Mouse (Mus musculus) intestine, embryonic 14.5 days (tissue): Measurements from ENCODE around the gene Fgfr2. TPM values are rescaled to one million over a fixed set of nuclear protein-coding genes. Genes with fewer than 3 reads are reported as not detected.

ENCODE experiments used
- ATAC-seq: fragments of 200-750 bp; cut with Nextera tagmentation; replicated peaks from 2 replicates; pipeline ENCODE4 v1.8.0; 2017; ENCODE audit warnings: low read depth, moderate number of reproducible peaks, moderate TSS enrichment, moderate library complexity; ENCODE audit not compliant: low FRiP score, low TSS enrichment
- DNase-seq: peaks from one replicate; pipeline ENCODE4 v3.0.0-alpha.2; 2018; ENCODE audit warnings: low spot score
- H3K27ac ChIP-seq: fragments of 300-500 bp; sonication (generic); 2 replicates; pipeline ENCODE4 v1.5.1; 2014; ENCODE audit warnings: low read depth, mild to moderate bottlenecking, control low read depth
- H3K27me3 ChIP-seq: fragments of 300-500 bp; sonication (generic); replicated peaks from 2 replicates; pipeline ENCODE4 v1.6.1; 2014; ENCODE audit warnings: low read length, control low read depth; ENCODE audit not compliant: control insufficient read depth, insufficient read depth
- H3K36me3 ChIP-seq: fragments of 300-500 bp; sonication (generic); 2 replicates; pipeline ENCODE4 v1.6.1; 2014; ENCODE audit warnings: low read length, control low read depth; ENCODE audit not compliant: control insufficient read depth, insufficient read depth
- H3K4me1 ChIP-seq: fragments of 300-500 bp; sonication (generic); replicated peaks from 2 replicates; pipeline ENCODE4 v1.6.1; 2014; ENCODE audit warnings: low read length, control low read depth, mixed read lengths; ENCODE audit not compliant: control insufficient read depth, insufficient read depth
- H3K4me2 ChIP-seq: fragments of 300-500 bp; sonication (generic); 2 replicates; pipeline ENCODE4 v1.6.1; 2014; ENCODE audit warnings: low read length
- H3K4me3 ChIP-seq: fragments of 300-500 bp; sonication (generic); 2 replicates; pipeline ENCODE4 v1.5.1; 2014; ENCODE audit warnings: low read depth, low read length, control low read depth, mixed read lengths
- H3K9ac ChIP-seq: fragments of 300-500 bp; sonication (generic); 2 replicates; pipeline ENCODE4 v1.6.1; 2014; ENCODE audit warnings: mild to moderate bottlenecking, low read length
- H3K9me3 ChIP-seq: fragments of 300-500 bp; sonication (generic); 2 replicates; pipeline ENCODE4 v1.6.1; 2016; ENCODE audit warnings: low read length, control low read depth; ENCODE audit not compliant: control insufficient read depth
- WGBS: fragments of 180-500 bp; shearing (Covaris S2); extraction: QIAGEN DNeasy Blood & Tissue Kit; methylation state at CpG from one replicate; pipeline ENCODE4 v1.1.7; 2014; 5-methylcytosine and 5-hydroxymethylcytosine counted together
- polyA plus RNA-seq: library from polyadenylated mRNA; unstranded; fragments of >200 nt; fragmentation: Nextera tagmentation; extraction: Ambion mirVana; gene quantifications from 2 replicates; pipeline ENCODE4 v1.2.1, GENCODE M21; 2014

Gene Fgfr2
- polyA plus RNA-seq, 1 experiment from 2014 or later, result 105 TPM

- H3K4me1 ChIP-seq, result no peaks in the 10 kb centered on the region
- H3K4me2 ChIP-seq, result no peak overlapping the region
- WGBS, result 74% methylated on average over 2 of the region's 2 CpGs
- H3K9me3 ChIP-seq, result no peaks in the 10 kb centered on the region
- no peak for DNase-seq
- no peaks in the 10 kb centered on the region for H3K36me3 ChIP-seq
- no peak for ATAC-seq
- H3K4me3 ChIP-seq, result no peak overlapping the region
- H3K27ac ChIP-seq, result no peak overlapping the region
- no peaks in the 10 kb centered on the region for H3K27me3 ChIP-seq
- no peak overlapping the region for H3K9ac ChIP-seq
Observed at GRCm38 (mm10) chr7:131816641-131817040, 1306.5 kb downstream of the Fgfr2 start.

GRCm38 (mm10) chr7:131812116-131812515 lies 1311.0 kb downstream of the Fgfr2 start:
- no peak overlapping the region for H3K9ac ChIP-seq
- no peak overlapping the region for H3K4me2 ChIP-seq
- H3K4me1 ChIP-seq, result no peaks in the 10 kb centered on the region
- H3K4me3 ChIP-seq, result no peak overlapping the region
- DNase-seq (no peak), ATAC-seq (no peak)
- H3K9me3 ChIP-seq, result no peaks in the 10 kb centered on the region
- no peaks in the 10 kb centered on the region for H3K27me3 ChIP-seq
- WGBS, result 79% methylated on average over 6 of the region's 6 CpGs
- no peak overlapping the region for H3K27ac ChIP-seq
- no peaks in the 10 kb centered on the region for H3K36me3 ChIP-seq

GRCm38 (mm10) chr7:131810916-131811315 lies 1312.2 kb downstream of the Fgfr2 start:
- no peaks in the 10 kb centered on the region for H3K36me3 ChIP-seq
- ATAC-seq, result no peak
- no peaks in the 10 kb centered on the region for H3K9me3 ChIP-seq
- no peak overlapping the region for H3K4me3 ChIP-seq
- H3K27ac ChIP-seq, result no peak overlapping the region
- H3K4me1 ChIP-seq, result no peaks in the 10 kb centered on the region
- 65% methylated on average over 4 of the region's 4 CpGs for WGBS
- no peak overlapping the region for H3K9ac ChIP-seq
- H3K4me2 ChIP-seq, result no peak overlapping the region
- no peaks in the 10 kb centered on the region for H3K27me3 ChIP-seq
- no peak for DNase-seq

- H3K27ac ChIP-seq, result no peak overlapping the region
- H3K27me3 ChIP-seq, result no peaks in the 10 kb centered on the region
- no peaks in the 10 kb centered on the region for H3K4me1 ChIP-seq
- H3K9ac ChIP-seq, result no peak overlapping the region
- no peak overlapping the region for H3K4me3 ChIP-seq
- H3K36me3 ChIP-seq, result no peaks in the 10 kb centered on the region
- WGBS, result 47% methylated on average over 5 of the region's 5 CpGs
- ATAC-seq, result no peak
- no peak for DNase-seq
- no peaks in the 10 kb centered on the region for H3K9me3 ChIP-seq
- H3K4me2 ChIP-seq, result no peak overlapping the region
Observed at GRCm38 (mm10) chr7:131809584-131810181, 1313.5 kb downstream of the Fgfr2 start.

- H3K9me3 ChIP-seq, result no peaks in the 10 kb centered on the region
- no peaks in the 10 kb centered on the region for H3K4me1 ChIP-seq
- H3K4me3 ChIP-seq, result no peak overlapping the region
- no peak overlapping the region for H3K9ac ChIP-seq
- DNase-seq (no peak), ATAC-seq (no peak)
- H3K27me3 ChIP-seq, result no peaks in the 10 kb centered on the region
- H3K27ac ChIP-seq, result no peak overlapping the region
- no peaks in the 10 kb centered on the region for H3K36me3 ChIP-seq
- no peak overlapping the region for H3K4me2 ChIP-seq
- WGBS, result 15% methylated on average over 2 of the region's 2 CpGs
Observed at GRCm38 (mm10) chr7:131807257-131807656, 1315.9 kb downstream of the Fgfr2 start.

- 69% methylated on average over 9 of the region's 9 CpGs for WGBS
- DNase-seq (no peak), ATAC-seq (no peak)
- Histone ChIP-seq H3K4me2 (no peak overlapping the region), H3K36me3 (no peaks in the 10 kb centered on the region), H3K27ac (no peak overlapping the region), H3K4me1 (no peaks in the 10 kb centered on the region), H3K9ac (no peak overlapping the region), H3K9me3 (no peaks in the 10 kb centered on the region), H3K27me3 (no peaks in the 10 kb centered on the region), H3K4me3 (no peak overlapping the region)
Observed at GRCm38 (mm10) chr7:131805525-131806202, 1317.5 kb downstream of the Fgfr2 start.

GRCm38 (mm10) chr7:131800416-131801045 lies 1322.6 kb downstream of the Fgfr2 start:
- H3K4me1 ChIP-seq, result no peaks in the 10 kb centered on the region
- whole genome bisulfite sequencing, result 38% methylated on average over 6 of the region's 6 CpGs
- no peak overlapping the region for H3K9ac ChIP-seq
- DNase-seq (no peak), ATAC-seq (no peak)
- no peaks in the 10 kb centered on the region for H3K36me3 ChIP-seq
- no peak overlapping the region for H3K4me2 ChIP-seq
- no peak overlapping the region for H3K27ac ChIP-seq
- no peaks in the 10 kb centered on the region for H3K27me3 ChIP-seq
- H3K4me3 ChIP-seq, result no peak overlapping the region
- no peaks in the 10 kb centered on the region for H3K9me3 ChIP-seq

GRCm38 (mm10) chr7:131797161-131797560 lies 1326.0 kb downstream of the Fgfr2 start:
- H3K4me3 ChIP-seq, result no peak overlapping the region
- DNase-seq, result no peak
- H3K4me2 ChIP-seq, result no peak overlapping the region
- no peaks in the 10 kb centered on the region for H3K27me3 ChIP-seq
- WGBS, result 57% methylated on average over 6 of the region's 6 CpGs
- H3K9me3 ChIP-seq, result no peaks in the 10 kb centered on the region
- no peaks in the 10 kb centered on the region for H3K36me3 ChIP-seq
- no peak overlapping the region for H3K9ac ChIP-seq
- no peak for ATAC-seq
- H3K27ac ChIP-seq, result no peak overlapping the region
- no peaks in the 10 kb centered on the region for H3K4me1 ChIP-seq
